Mouse (Mus musculus) lung, postnatal 14 days (tissue): ENCODE measurements around the gene Kcnj6.
A peak's percentile ranks its signal among the peaks of the same experiment; 100 is the strongest.

ENCODE experiments used
- DNase-seq: peaks from one replicate; pipeline ENCODE4 v3.0.0; 2021

Kcnj6 gene

GRCm38 (mm10) chr16:94997340-94997849 is at the start of gene Kcnj6:
Kcnj6 (minus strand) TSS chr16:94997701.
- DNase-seq, result no peak

DNA sequence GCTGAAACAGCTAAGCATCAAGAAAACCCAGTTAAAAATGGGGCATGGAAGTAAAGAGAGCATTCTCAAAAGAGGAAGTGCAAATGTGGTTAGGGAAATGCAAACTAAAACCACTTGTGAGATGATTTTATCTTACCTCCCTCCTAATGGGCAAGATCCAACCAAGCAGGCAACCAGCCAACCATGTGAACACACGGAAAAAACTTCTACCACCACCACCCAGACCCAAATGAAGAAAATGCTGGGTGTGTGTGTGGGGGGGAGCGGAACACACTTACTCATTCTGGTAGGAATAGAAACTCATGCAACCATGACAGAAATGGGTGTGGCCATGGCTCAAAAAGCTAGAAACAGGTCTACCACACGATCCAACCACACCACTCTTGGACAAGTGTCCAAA is 12.4 kb upstream of the Kcnj6 start:
- DNase-seq, result no peak

- DNase-seq, result no peak
Observed at GRCm38 (mm10) chr16:95004599-95004998, 7.1 kb upstream of the Kcnj6 start.

- no peak for DNase-seq
Observed at GRCm38 (mm10) chr16:94999551-94999950, 2.0 kb upstream of the Kcnj6 start.

DNA sequence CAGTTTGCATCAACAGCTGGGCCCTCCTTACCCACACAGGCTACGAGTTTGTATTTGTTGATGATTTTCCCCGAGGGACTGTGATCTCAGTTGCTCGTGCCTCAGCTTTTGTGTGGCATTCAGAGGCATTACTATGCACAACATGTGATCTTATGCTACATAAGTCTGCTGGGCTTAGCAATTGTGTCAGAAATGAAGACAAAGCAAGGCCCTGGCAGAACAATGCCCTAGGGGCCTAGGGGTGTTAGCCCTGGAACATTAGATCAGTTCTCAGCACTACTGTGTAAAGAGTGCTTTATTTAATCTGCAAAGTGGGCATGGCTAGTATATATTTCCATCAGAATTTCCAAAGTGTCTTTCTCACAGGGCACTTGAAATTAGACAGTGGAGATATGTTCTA is 1.5 kb upstream of the Kcnj6 start:
- DNase-seq, result no peak

DNA sequence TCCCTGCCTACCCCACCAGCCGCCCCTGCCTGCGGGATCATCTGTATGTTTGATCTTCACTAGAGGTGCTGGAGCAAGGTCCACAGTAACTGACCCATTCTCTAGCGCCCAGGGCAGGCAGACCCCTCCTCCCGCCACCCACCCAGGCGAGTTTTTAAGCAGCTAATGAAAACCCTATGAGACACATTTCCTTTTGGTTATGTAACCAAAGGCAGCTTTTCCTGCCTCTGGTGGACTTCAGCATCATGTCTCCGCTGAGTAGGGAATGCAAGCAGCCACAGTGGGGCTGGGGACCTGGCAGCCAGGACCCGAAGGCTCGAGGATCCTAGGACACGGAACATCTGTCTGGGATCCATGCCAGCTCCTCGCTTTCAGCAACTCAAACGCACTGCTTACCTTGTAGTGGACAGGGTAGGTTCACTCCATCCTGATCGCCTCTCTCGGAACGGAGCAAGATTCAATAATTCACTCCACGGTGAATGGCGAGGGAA is 665 bp downstream of the Kcnj6 start:
- no peak for DNase-seq

GRCm38 (mm10) chr16:94995542-94996131 is 1.9 kb downstream of the Kcnj6 start:
- peak; percentile 26 for DNase-seq

- no peak for DNase-seq
Observed at GRCm38 (mm10) chr16:94994924-94995323, 2.6 kb downstream of the Kcnj6 start.

DNA sequence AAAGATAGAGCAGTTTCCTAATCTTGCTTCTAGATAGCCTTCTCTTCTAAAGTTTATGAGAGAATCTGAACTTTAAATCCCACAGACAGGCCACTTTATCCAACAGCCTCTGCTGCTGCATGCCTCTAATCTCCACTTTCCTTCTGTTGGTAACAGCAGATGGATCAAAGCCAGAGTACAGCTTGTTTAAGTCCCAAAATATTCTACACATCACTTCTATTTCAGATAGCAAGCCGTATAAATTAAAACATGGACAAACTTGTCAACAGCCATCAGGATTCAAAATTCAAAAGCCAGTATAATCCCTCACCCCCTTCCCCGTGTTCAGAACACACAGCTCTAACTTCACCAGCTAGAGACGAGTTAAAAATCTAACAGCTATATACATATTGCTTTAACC is 3.4 kb downstream of the Kcnj6 start:
- DNase-seq, result no peak

DNA sequence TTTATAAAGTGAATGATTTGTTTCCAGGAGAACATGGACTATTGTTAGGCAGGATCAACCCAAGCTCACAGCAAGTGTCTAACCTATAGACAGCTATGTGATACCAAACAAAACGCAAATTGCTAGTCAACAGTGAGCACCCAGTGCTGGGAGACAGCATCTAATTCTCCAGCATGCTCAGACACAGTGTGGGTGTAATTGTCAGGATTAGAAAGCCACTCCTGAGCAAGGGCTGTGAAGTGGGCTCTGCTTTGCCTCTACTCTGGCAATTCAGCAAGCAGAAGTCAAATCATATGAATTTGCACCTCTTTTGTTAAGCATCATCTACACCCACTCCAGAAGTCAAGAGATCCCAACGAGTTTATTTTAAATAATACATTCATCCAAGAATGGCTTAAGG is 7.4 kb downstream of the Kcnj6 start:
- no peak for DNase-seq

GRCm38 (mm10) chr16:94986731-94987130 is 10.8 kb downstream of the Kcnj6 start:
- DNase-seq, result no peak

DNA sequence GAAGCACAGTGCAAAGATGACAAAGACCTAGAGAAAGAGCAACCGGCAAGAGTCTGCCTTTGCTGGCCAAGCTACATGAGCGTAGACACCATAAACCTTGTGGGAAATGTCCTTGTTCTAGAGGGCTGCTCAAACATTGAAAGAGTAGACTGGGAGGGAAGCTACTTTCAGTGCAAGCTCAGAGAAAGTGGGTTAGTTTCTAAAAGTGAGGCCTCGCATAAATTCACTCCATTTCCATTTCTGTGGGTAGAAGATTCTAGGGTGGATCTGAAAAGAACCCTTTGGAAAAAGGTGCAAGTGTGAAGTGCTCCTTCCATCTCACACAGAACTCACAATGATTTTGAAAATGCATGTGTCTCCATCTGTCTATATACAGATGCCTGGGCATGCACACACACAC is 13.2 kb downstream of the Kcnj6 start:
- DNase-seq, result no peak

DNA sequence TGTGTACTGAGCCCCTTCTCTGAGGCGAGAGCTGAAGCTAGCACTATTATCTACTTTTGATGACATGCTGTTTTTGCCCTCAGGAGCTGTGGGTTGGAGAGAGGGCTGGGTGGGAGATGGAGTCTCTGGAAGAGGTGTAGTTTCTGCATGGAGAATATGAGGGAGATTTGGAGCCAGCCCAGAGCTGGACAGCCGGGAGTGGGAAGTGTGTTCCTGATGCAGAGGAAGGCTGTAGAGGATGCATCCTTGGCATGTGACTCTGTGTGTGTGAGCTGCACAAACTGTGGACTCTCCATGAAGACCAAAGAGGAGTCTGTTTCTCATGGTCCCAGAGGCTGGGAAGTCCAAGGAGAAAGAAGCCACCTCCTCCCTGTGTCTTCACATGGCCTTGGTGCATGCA is 17.1 kb downstream of the Kcnj6 start:
- DNase-seq, result no peak

GRCm38 (mm10) chr16:94979499-94979898 is 18.0 kb downstream of the Kcnj6 start:
- DNase-seq, result no peak

- peak; percentile 53 for DNase-seq
Observed at GRCm38 (mm10) chr16:94972080-94972855, 25.2 kb downstream of the Kcnj6 start.

GRCm38 (mm10) chr16:94968941-94969340 is 28.6 kb downstream of the Kcnj6 start:
- no peak for DNase-seq

GRCm38 (mm10) chr16:94968472-94968871 is 29.0 kb downstream of the Kcnj6 start:
- DNase-seq, result no peak

GRCm38 (mm10) chr16:94957156-94957828 is 40.2 kb downstream of the Kcnj6 start:
- DNase-seq, result no peak

DNA sequence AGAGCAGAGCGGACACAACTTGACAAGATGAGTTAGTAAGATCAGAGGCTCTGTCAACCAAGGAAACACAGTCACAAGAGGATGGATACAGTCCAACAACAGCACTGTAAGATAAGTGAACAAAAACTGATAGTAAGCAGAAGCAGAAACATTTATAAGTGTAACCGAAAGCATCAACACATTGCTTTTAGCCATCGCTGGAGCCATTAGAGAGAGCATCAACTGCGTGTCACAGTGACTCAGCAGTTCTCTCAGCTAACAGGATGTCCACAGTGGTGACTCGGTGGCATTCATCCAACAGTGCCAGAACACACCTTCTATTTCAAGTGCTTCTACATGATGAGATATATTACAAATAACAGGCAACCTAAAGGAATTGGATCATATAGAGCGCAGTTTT is 41.1 kb downstream of the Kcnj6 start:
- DNase-seq, result no peak

DNA sequence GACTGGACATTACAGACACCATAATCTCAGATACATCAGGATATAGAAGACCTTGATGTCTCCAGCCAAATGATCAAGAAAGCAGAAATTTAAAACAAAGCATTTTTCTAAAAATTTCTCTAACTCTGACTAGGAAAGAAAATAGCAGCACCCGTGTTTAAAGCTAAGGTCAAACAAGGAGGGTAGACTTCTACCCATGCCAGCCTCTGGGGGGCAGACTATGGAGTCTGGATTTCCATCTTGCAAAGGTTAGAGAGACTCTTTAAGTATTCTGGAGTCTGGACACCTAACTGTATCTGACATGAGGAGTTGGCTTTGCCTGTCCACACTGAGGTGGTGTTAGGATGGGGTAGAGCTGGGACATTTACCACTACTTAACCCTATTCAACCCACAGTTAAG is 44.2 kb downstream of the Kcnj6 start:
- DNase-seq, result no peak

DNA sequence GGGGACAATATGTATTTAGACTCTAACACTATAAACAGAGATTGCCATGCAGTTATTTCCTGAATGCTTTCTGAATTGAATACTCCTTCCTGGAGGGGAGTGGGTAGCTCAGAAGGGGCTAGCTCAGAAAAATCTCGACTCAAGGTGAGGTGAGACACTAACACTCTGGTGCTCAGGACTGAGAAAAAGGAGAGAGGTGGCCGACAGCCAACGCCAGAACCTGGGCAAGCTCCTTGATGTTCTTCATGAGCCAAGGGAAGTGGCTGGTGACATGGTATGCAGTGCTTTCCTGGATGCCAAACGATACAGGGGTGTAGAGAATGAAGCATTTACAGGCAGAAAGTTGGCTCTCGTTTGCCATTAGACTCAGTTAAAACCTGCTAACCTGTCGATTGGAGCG is 48.3 kb downstream of the Kcnj6 start:
- no peak for DNase-seq

- DNase-seq, result peak; percentile 53
Observed at GRCm38 (mm10) chr16:94946848-94947247, 50.7 kb downstream of the Kcnj6 start.

- no peak for DNase-seq
Observed at GRCm38 (mm10) chr16:94932702-94933101, 64.8 kb downstream of the Kcnj6 start.
